Mouse (Mus musculus): ENCODE measurements around the gene Gtf3c3. TPM values are rescaled to one million over a fixed set of nuclear protein-coding genes. Genes with fewer than 3 reads are reported as not detected.

Gene Gtf3c3
- total RNA-seq (2021) = 10 to 100 TPM; 17.9 to 20.4 TPM
- 1.6 TPM in 2 replicates for polyA plus RNA-seq (2012; rRNA removed)
- long read RNA-seq, full-length matches to known transcripts = 6 of 6 reads
- long read RNA-seq, partial matches to known transcripts = 0 of 6 reads
- long read RNA-seq, other reads (novel, unspliced or antisense) = 0 of 6 reads

DNA sequence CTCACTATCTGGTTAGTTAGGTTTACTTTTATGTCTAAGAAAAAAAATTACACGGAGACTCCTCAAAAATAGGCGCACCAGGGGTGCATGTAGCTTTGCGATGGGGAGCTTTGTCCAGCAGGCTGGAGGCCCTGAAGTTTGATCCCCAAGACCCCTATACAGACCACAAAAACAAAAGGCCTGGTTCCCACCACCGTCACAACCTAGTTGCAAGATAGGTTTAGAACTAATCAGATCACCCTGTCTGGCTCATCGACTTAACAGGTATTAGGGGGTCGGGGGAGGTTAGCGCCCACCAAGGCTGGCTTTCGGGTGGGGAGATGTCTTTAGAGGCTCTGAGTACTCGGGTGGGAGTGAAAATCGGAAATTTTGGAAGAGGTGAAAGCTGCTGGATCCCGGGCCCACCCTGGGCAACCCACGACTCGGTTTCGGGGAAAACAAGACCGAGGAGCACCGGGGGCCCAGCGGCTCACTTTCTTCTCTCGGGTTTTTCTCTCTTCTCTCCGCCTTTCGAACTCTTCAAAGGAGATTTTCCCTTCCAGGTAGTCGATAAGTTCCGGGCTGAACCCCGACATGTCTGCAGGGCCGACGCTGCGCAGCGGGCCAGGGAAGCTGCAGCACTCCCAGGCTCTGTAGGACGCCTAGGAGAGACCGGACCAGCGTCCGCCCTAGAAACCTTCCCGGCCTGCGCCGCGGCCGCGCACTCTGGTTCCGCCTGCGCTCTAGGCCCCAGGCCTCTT is at the start of gene Gtf3c3:
Gtf3c3 (minus strand) TSS at position 632 of the 740 bp plus-strand sequence.
- peak; percentile 84 for DNase-seq

GRCm38 (mm10) chr1:54484744-54485420 is 46.1 kb upstream of the Gtf3c3 start:
- DNase-seq = no peak

DNA sequence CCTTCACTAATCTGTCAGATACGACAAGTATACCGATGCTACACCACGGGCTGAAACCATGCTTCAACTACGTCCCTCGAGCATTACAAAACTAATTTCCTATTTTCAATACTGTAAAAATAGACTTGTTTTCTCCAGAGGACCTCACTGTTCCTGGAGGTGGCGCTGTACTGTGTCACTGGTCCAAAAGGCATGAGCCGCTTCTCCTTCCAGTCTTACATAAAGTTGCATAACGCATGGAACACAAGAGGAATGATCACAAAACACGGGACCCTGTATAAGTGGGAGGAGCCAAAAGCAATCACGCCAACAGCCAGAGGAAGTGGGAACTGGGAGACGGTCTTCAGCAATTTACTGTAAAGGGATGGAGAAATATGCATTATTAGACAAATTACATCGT is 41.7 kb upstream of the Gtf3c3 start:
- no peak for DNase-seq

DNA sequence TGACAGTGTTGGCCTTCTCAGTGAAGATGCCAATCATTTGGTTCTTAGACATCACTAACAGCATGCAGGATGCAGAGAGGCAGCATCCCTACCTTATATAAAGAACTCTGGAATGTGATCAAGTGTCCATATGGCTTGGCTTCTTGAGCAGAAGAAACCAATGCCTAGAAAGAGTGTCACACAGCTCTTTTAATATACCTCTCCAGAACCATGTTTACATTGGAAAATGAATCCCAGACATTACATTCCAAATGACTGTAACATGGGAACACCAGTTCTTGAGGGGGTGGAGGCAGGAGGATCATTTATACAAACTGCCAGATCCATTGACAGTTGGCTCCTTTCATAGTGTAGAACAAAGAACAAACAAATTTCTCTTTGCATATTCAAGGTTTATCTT is 29.9 kb upstream of the Gtf3c3 start:
- no peak for DNase-seq

- no peak for DNase-seq
Observed at GRCm38 (mm10) chr1:54467366-54467765, 28.6 kb upstream of the Gtf3c3 start.

- no peak for DNase-seq
Observed at GRCm38 (mm10) chr1:54452116-54452515, 13.3 kb upstream of the Gtf3c3 start.

DNA sequence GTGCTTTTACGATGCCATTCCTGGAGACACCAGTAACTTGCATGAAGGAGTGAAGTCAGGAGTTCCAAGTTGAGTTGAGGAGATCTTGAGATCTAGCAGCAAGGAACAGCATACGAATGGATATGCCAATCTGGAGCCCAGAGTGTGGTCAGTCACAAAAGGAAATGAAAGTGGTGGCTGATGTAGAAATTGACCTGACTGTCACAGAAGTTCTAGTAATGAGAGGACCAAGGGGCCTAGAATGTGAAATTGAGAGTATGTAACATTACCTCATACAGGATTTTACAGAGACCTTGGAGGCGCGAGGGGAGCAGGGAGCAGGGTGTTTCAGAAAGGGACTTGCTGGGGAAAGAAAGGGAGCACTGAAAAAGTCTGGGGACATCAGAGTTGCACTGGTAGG is 10.1 kb upstream of the Gtf3c3 start:
- DNase-seq = no peak

- DNase-seq = no peak
Observed at GRCm38 (mm10) chr1:54443641-54444040, 4.9 kb upstream of the Gtf3c3 start.

DNA sequence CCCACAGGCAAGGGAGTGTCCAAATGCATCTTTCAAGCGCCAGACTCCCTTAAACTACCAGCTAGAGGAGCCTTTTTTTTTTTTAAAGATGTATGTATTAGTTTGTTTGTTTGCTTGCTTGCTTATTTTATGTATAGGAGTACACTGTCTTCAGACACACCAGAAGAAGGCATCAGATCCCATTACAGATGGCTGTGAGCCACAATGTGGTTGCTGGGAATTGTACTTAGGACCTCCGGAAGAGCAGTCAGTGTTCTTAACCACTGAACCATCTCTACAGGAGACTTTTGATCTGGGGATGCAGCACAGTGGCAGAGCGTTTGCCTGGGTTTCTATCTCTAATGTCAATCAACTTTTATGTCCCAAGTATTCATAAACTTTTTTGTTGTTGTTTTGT is 307 bp upstream of the Gtf3c3 start:
- DNase-seq = no peak

GRCm38 (mm10) chr1:54422195-54422750 is 16.5 kb downstream of the Gtf3c3 start:
- DNase-seq = peak; percentile 45

GRCm38 (mm10) chr1:54421670-54422069 is 17.1 kb downstream of the Gtf3c3 start:
- no peak for DNase-seq

DNA sequence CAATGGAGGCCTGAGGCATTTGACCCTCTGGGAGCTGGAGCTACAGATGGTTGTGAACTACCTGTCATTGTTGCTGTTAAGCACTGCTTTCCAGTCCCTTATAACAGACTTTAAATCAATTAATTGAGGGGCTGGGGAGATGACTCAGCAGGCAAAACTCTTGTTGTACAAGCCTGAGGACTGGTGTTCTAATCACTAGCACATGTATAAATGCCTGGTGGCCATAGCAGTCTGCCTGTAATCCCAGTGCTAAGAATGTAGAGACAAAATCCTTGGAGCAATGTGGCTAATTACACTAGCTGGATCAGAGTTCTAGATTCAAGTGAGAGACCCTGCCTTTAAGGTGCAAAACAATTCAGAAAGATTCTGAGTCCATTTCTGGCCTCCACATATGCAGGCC is 36.0 kb downstream of the Gtf3c3 start:
- DNase-seq = no peak

DNA sequence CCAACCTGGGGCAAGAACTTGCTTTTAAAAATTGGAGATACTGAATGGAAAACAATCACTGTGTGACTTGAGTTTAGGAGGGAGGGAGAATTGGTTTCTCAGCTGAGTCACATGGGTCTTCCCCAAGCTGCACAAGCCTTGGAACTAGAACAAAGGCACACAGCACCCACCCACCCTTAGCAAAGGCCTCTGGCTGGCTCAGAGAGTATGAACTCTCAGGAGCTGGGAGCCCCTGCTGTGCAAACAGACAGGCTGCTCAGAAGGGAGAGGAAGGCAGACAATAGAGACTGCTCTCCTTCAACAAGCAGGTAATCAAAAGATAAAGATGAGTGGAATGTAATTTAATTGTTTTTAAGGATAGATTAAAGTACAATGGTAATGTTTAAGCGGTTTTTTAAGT is 54.5 kb downstream of the Gtf3c3 start:
- DNase-seq = no peak

- DNase-seq = peak; percentile 40
Observed at GRCm38 (mm10) chr1:54380978-54381914, 57.5 kb downstream of the Gtf3c3 start.

- DNase-seq = no peak
Observed at GRCm38 (mm10) chr1:54377506-54378051, 61.2 kb downstream of the Gtf3c3 start.

DNA sequence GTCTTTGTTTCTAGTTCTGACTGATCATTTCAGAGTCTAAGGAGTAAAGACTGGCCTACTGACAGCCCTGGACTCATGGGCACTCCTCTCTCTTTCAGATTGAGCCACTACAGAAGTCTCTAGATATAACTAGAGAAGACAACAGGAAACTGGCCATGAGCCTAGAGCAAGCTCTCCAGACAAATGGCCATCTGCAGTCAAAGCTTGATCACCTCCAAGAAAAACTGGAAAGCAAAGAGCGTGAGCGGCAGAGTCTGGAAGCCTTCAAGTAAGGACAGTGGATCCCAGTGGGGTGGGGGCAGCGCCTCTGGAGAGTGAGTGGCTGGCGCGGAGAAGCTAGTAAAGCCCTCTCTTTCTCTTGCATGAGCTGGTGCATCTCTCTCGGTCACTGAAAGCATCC is 82.2 kb downstream of the Gtf3c3 start:
- DNase-seq = no peak

GRCm38 (mm10) chr1:54355485-54355884 is 83.3 kb downstream of the Gtf3c3 start:
- DNase-seq = no peak

GRCm38 (mm10) chr1:54354786-54355185 is 84.0 kb downstream of the Gtf3c3 start:
- no peak for DNase-seq
